Comparison of ENCODE assay signal across 9 mouse cellular contexts in genomic region chr4:108937848-108938771, GRCm38 (mm10). TPM values are rescaled to one million over a fixed set of nuclear protein-coding genes. Genes with fewer than 3 reads are reported as not detected.
DNase-seq lines count a peak whose midpoint lies in the region; ATAC-seq lines count a peak whose summit lies in the region.
"Had no signal": no experiment of that assay in that cellular context is flagged by ENCODE, and none has a peak within 500 bp of the region (broad histone marks: within the 10 kb centered on the region; RNA-seq: fewer than 3 reads in every experiment).

No protein-coding gene starts in this region.

- H3K4me3 ChIP-seq in hindbrain, embryonic 15.5 days = no peak overlapping the region
- H3K4me3 ChIP-seq in hindbrain, embryonic 13.5 days = no peak overlapping the region
- H3K4me3 ChIP-seq in neural tube, embryonic 15.5 days (replicated peaks) = no peak overlapping the region
- H3K4me3 ChIP-seq in intestine, embryonic 15.5 days (replicated peaks) = no peak overlapping the region

- H3K4me2 ChIP-seq in hindbrain, embryonic 15.5 days = no peak overlapping the region
- H3K4me2 ChIP-seq in hindbrain, embryonic 13.5 days = no peak overlapping the region
- no peak overlapping the region for H3K4me2 ChIP-seq in neural tube, embryonic 15.5 days
- H3K4me2 ChIP-seq in intestine, embryonic 15.5 days (replicated peaks) = no peak overlapping the region

- no peaks in the 10 kb centered on the region for H3K27me3 ChIP-seq in hindbrain, embryonic 15.5 days
- H3K27me3 ChIP-seq in hindbrain, embryonic 13.5 days = no peaks in the 10 kb centered on the region
- no peaks in the 10 kb centered on the region for H3K27me3 ChIP-seq in neural tube, embryonic 15.5 days (replicated peaks)
- no peaks in the 10 kb centered on the region for H3K27me3 ChIP-seq in intestine, embryonic 15.5 days (replicated peaks)

- no peaks in the 10 kb centered on the region for H3K9me3 ChIP-seq in hindbrain, embryonic 15.5 days
- no peaks in the 10 kb centered on the region for H3K9me3 ChIP-seq in hindbrain, embryonic 13.5 days
- no peaks in the 10 kb centered on the region for H3K9me3 ChIP-seq in neural tube, embryonic 15.5 days (replicated peaks)
- no peaks in the 10 kb centered on the region for H3K9me3 ChIP-seq in intestine, embryonic 15.5 days

- H3K36me3 ChIP-seq in hindbrain, embryonic 15.5 days = no peaks in the 10 kb centered on the region
- H3K36me3 ChIP-seq in hindbrain, embryonic 13.5 days = 0 out of 2 replicates have a peak, but pooled peaks cover 4% of the 10 kb centered on the region
- no peaks in the 10 kb centered on the region for H3K36me3 ChIP-seq in neural tube, embryonic 15.5 days
- H3K36me3 ChIP-seq in intestine, embryonic 15.5 days = no peaks in the 10 kb centered on the region

- H3K4me1 ChIP-seq in hindbrain, embryonic 15.5 days (replicated peaks) = peaks cover 15% of the 10 kb centered on the region
- H3K4me1 ChIP-seq in hindbrain, embryonic 13.5 days (replicated peaks) = peaks cover 33% of the 10 kb centered on the region
- H3K4me1 ChIP-seq in neural tube, embryonic 15.5 days = peaks cover 8% of the 10 kb centered on the region
- H3K4me1 ChIP-seq in intestine, embryonic 15.5 days (replicated peaks) = no peaks in the 10 kb centered on the region

- H3K9ac ChIP-seq in hindbrain, embryonic 15.5 days = no peak overlapping the region
- no peak overlapping the region for H3K9ac ChIP-seq in hindbrain, embryonic 13.5 days
- H3K9ac ChIP-seq in neural tube, embryonic 15.5 days (replicated peaks) = no peak overlapping the region
- H3K9ac ChIP-seq in intestine, embryonic 15.5 days = no peak overlapping the region

- 56% methylated on average over 12 of the region's 12 CpGs for WGBS in hindbrain, embryonic 15.5 days
- 71% methylated on average over 12 of the region's 12 CpGs for WGBS in hindbrain, embryonic 13.5 days
- WGBS in neural tube, embryonic 15.5 days = 58% methylated on average over 12 of the region's 12 CpGs
- 70% methylated on average over 12 of the region's 12 CpGs for WGBS in intestine, embryonic 15.5 days

- ATAC-seq in hindbrain, embryonic 15.5 days (ENCODE audit: low FRiP score, low read depth) = peak; percentile 21; the same call in 1 of the 2 replicates
- ATAC-seq in hindbrain, embryonic 13.5 days (ENCODE audit: low FRiP score) = no peak
- no peak for ATAC-seq in neural tube, embryonic 15.5 days (ENCODE audit: low FRiP score)
- ATAC-seq in intestine, embryonic 15.5 days = no peak

- peak; percentile 71 for DNase-seq in cerebellum, adult 9-11 months
- peak; percentile 42 to 69 for DNase-seq in layer of hippocampus, adult 8-10 months (ENCODE audit: low spot score in 2 of 2)
- DNase-seq in MN1 (ENCODE audit: low spot score) = no peak
- no peak for DNase-seq in urinary bladder, postnatal 10 days (ENCODE audit: low spot score)
- DNase-seq: gastrocnemius, postnatal 36 days had no signal

- peak overlapping the region; percentile 66 for H3K27ac ChIP-seq in hindbrain, embryonic 15.5 days (replicated peaks)
- no peak overlapping the region; the same call in 1 of the 2 replicates for H3K27ac ChIP-seq in hindbrain, embryonic 13.5 days
- peak overlapping the region; percentile 48; the same call in 1 of the 2 replicates for H3K27ac ChIP-seq in neural tube, embryonic 15.5 days (replicated peaks)
- H3K27ac ChIP-seq in intestine, embryonic 15.5 days = no peak overlapping the region

RNA-seq across cellular contexts. Expression of gene Rab3b, which starts 59.2 kb away (rescaled TPM):
- polyA plus RNA-seq in hindbrain, embryonic 15.5 days (2015; fragmentation: Nextera tagmentation; extraction: Ambion mirVana) = 176 and 193 TPM in 2 replicates
- polyA plus RNA-seq in hindbrain, embryonic 13.5 days (2015; fragmentation: Nextera tagmentation; extraction: Ambion mirVana) = 104 and 108 TPM in 2 replicates
- total RNA-seq in layer of hippocampus, adult 8-10 months (2022) = 10 to 100 TPM; 63.2 to 71.1 (median 65.4) TPM
- 167 and 208 TPM in 2 replicates for polyA plus RNA-seq in neural tube, embryonic 15.5 days (2015; fragmentation: Nextera tagmentation; extraction: Ambion mirVana)
- 11.1 and 11.7 TPM in 2 replicates for polyA plus RNA-seq in intestine, embryonic 15.5 days (2015; fragmentation: Nextera tagmentation; extraction: Ambion mirVana)

Comparison
In these comparisons a context has a peak if more than half of its experiments do, and no peak if none do; other contexts are left out.
1. H3K27ac ChIP-seq: peak in hindbrain, embryonic 15.5 days (single experiment) and neural tube, embryonic 15.5 days (single experiment); none in hindbrain, embryonic 13.5 days (single experiment) and intestine, embryonic 15.5 days (single experiment).
2. DNase-seq: peak in cerebellum, adult 9-11 months (single experiment) and layer of hippocampus, adult 8-10 months (2 of 2); none in MN1 (single experiment) and urinary bladder, postnatal 10 days (single experiment).